In genomic region chr9:40743525-40744034, GRCm38 (mm10) we compare ENCODE assay signal across 9 mouse cellular contexts. TPM values are rescaled to one million over a fixed set of nuclear protein-coding genes. Genes with fewer than 3 reads are reported as not detected.
DNase-seq lines count a peak whose midpoint lies in the region; ATAC-seq and TF ChIP-seq lines count a peak whose summit lies in the region.
"Had no signal": no experiment of that assay in that cellular context is flagged by ENCODE, and none has a peak within 500 bp of the region (broad histone marks: within the 10 kb centered on the region; RNA-seq: fewer than 3 reads in every experiment).

No protein-coding gene starts in this region.

- 0 out of 2 replicates have a peak overlapping the region, but pooled peaks have one; percentile 21 for H3K27ac ChIP-seq in limb, embryonic 11.5 days (replicated peaks; ENCODE audit: low read depth, low read length)
- no peak overlapping the region for H3K27ac ChIP-seq in limb, embryonic 10.5 days
- peak overlapping the region; percentile 10; the same call in 1 of the 2 replicates for H3K27ac ChIP-seq in embryonic fibroblast, embryonic 13.5 days (ENCODE audit: insufficient read depth, low read length)
- peak overlapping the region; percentile 96 for H3K27ac ChIP-seq in macrophage

- H3K27me3 ChIP-seq in limb, embryonic 11.5 days (ENCODE audit: control insufficient read depth, insufficient read depth, low read length): no peaks in the 10 kb centered on the region
- H3K27me3 ChIP-seq in limb, embryonic 10.5 days (ENCODE audit: low read depth, poor library complexity, severe bottlenecking): no peaks in the 10 kb centered on the region

- TF ChIP-seq POLR2A in embryonic fibroblast, embryonic 13.5 days (IDR thresholded peaks at IDR 0.05; ENCODE audit: low read depth, low read length): no peak

- no peak for DNase-seq in limb, embryonic 11.5 days (ENCODE audit: low spot score)
- no peak for DNase-seq in limb, embryonic 10.5 days (ENCODE audit: low spot score)
- no peak for DNase-seq in layer of hippocampus, postnatal 10 days (ENCODE audit: low spot score in 2 of 2)
- DNase-seq in layer of hippocampus, postnatal 36 days: no peak
- no peak for DNase-seq in urinary bladder, adult 2 months (ENCODE audit: low spot score)
- DNase-seq: cerebellum, adult 9-10 months had no signal

- no peak overlapping the region for H3K4me3 ChIP-seq in limb, embryonic 11.5 days (ENCODE audit: low read depth, low read length)
- no peak overlapping the region for H3K4me3 ChIP-seq in limb, embryonic 10.5 days
- no peak overlapping the region for H3K4me3 ChIP-seq in embryonic fibroblast, embryonic 13.5 days (ENCODE audit: insufficient read depth, low read length)
- H3K4me3 ChIP-seq in macrophage (ENCODE audit: inconsistent target): peak overlapping the region; percentile 1; the same call in 1 of the 2 replicates

- no peak for TF ChIP-seq CTCF in embryonic fibroblast, embryonic 13.5 days (IDR thresholded peaks at IDR 0.05; ENCODE audit: borderline replicate concordance, insufficient read depth, low read length)

- H3K79me2 ChIP-seq in macrophage (ENCODE audit: inconsistent target): no peaks in the 10 kb centered on the region

- peaks cover 4% of the 10 kb centered on the region; the same call in 1 of the 2 replicates for H3K4me1 ChIP-seq in limb, embryonic 11.5 days (ENCODE audit: control insufficient read depth, insufficient read depth, low read length)
- H3K4me1 ChIP-seq in limb, embryonic 10.5 days: peaks cover 12% of the 10 kb centered on the region
- peaks cover 17% of the 10 kb centered on the region for H3K4me1 ChIP-seq in embryonic fibroblast, embryonic 13.5 days (ENCODE audit: control insufficient read depth, insufficient read depth, low read length)

- no peak overlapping the region for H3K9ac ChIP-seq in limb, embryonic 11.5 days (ENCODE audit: low read length)

- WGBS in limb, embryonic 11.5 days: 65% methylated on average over 7 of the region's 7 CpGs
- WGBS in limb, embryonic 10.5 days: 64% methylated on average over 7 of the region's 7 CpGs
- 4% methylated on average over 7 of the region's 7 CpGs for WGBS in macrophage (ENCODE audit: missing documents)

- no peaks in the 10 kb centered on the region for H3K36me3 ChIP-seq in limb, embryonic 11.5 days (ENCODE audit: control insufficient read depth, insufficient read depth, low read length)
- peaks cover 32% of the 10 kb centered on the region for H3K36me3 ChIP-seq in limb, embryonic 10.5 days
- H3K36me3 ChIP-seq in macrophage (ENCODE audit: inconsistent target): no peaks in the 10 kb centered on the region

- no peak for ATAC-seq in limb, embryonic 11.5 days (ENCODE audit: insufficient number of reproducible peaks, low FRiP score, low TSS enrichment, low read depth)
- peak; percentile 59 for ATAC-seq in CD4-positive, CD25-positive, alpha-beta regulatory T cell, adult 4 months

- no peak overlapping the region for H3K4me2 ChIP-seq in limb, embryonic 11.5 days (ENCODE audit: low read depth, severe bottlenecking)

- no peaks in the 10 kb centered on the region for H3K9me3 ChIP-seq in limb, embryonic 11.5 days (ENCODE audit: control insufficient read depth, low read length)
- no peaks in the 10 kb centered on the region for H3K9me3 ChIP-seq in limb, embryonic 10.5 days (replicated peaks)

RNA-seq across cellular contexts. Expression of gene Hspa8, which starts 57.2 kb away (rescaled TPM):
- 3,724 and 3,791 TPM in 2 replicates for polyA plus RNA-seq in limb, embryonic 11.5 days (2014; fragmentation: Nextera tagmentation; extraction: Ambion mirVana)
- polyA plus RNA-seq in limb, embryonic 10.5 days (2016; fragmentation: Nextera tagmentation; extraction: Ambion mirVana): 3,450 and 4,164 TPM in 2 replicates
- polyA plus RNA-seq in CD4-positive, CD25-positive, alpha-beta regulatory T cell, adult 4 months (2017; shearing (Covaris generic)): 1,000 to 10,000 TPM; 3,203 to 3,707 TPM
- 2,507 and 2,625 TPM in 2 replicates for polyA plus RNA-seq in embryonic fibroblast, embryonic 13.5 days (2011; ENCODE audit: insufficient read length, low read depth, missing spikeins)
- total RNA-seq in macrophage (2018; cell fraction: chromatin; rRNA removed): 100 to 1,000 TPM; 183 to 800 (median 346) TPM
- total RNA-seq in macrophage (2018; cell fraction: cytosol; rRNA removed): 1,000 to 10,000 TPM; 1,453 to 2,341 (median 1,907) TPM
- 1,000 to 10,000 TPM in 10 of 26 experiments, 100 to 1,000 TPM in 16; 433 to 1,679 (median 948) TPM for total RNA-seq in macrophage (2018; cell fraction: nucleus; rRNA removed)
- polyA plus RNA-seq in macrophage (2018): 1,550 to 2,580 TPM (median 2,450 TPM) in 3 replicates
- 1,000 to 10,000 TPM; 1,788 to 2,276 TPM for total RNA-seq in layer of hippocampus, postnatal 10 days (2021)
- 1,000 to 10,000 TPM; 2,357 to 2,519 TPM for total RNA-seq in layer of hippocampus, postnatal 36 days (2021)
- 1,107 and 1,301 TPM in 2 replicates for polyA plus RNA-seq in urinary bladder, adult 2 months (2012; rRNA removed)

RNA-seq across cellular contexts. Expression of gene Clmp, which starts 57.8 kb away (rescaled TPM):
- polyA plus RNA-seq in limb, embryonic 11.5 days (2014; fragmentation: Nextera tagmentation; extraction: Ambion mirVana): 62.7 and 65.3 TPM in 2 replicates
- polyA plus RNA-seq in limb, embryonic 10.5 days (2016; fragmentation: Nextera tagmentation; extraction: Ambion mirVana): 47.0 and 53.5 TPM in 2 replicates
- polyA plus RNA-seq in CD4-positive, CD25-positive, alpha-beta regulatory T cell, adult 4 months (2017; shearing (Covaris generic)): under 1 TPM in 1 of 2 experiments, not detected in 1; 0.42 TPM
- polyA plus RNA-seq in embryonic fibroblast, embryonic 13.5 days (2011; ENCODE audit: insufficient read length, low read depth, missing spikeins): 32.3 and 61.2 TPM in 2 replicates
- total RNA-seq in macrophage (2018; cell fraction: chromatin; rRNA removed): 1 to 10 TPM in 5 of 26 experiments, under 1 TPM in 14, not detected in 7; 0.13 to 4.9 (median 0.58) TPM
- under 1 TPM; 0.14 to 0.91 (median 0.32) TPM for total RNA-seq in macrophage (2018; cell fraction: cytosol; rRNA removed)
- total RNA-seq in macrophage (2018; cell fraction: nucleus; rRNA removed): 1 to 10 TPM in 6 of 26 experiments, under 1 TPM in 20; 0.13 to 5.6 (median 0.66) TPM
- polyA plus RNA-seq in macrophage (2018): 0.20 to 0.57 TPM (median 0.23 TPM) in 3 replicates
- 10 to 100 TPM; 46.5 to 46.6 TPM for total RNA-seq in layer of hippocampus, postnatal 10 days (2021)
- total RNA-seq in layer of hippocampus, postnatal 36 days (2021): 10 to 100 TPM; 24.6 to 33.8 TPM
- polyA plus RNA-seq in urinary bladder, adult 2 months (2012; rRNA removed): 31.0 and 51.2 TPM in 2 replicates

Comparison
In these comparisons a context has a peak if more than half of its experiments do, and no peak if none do; other contexts are left out.
1. RNA of gene Clmp, which starts 57.8 kb away (polyA plus RNA-seq): 62.7 to 65.3 TPM in limb, embryonic 11.5 days, 32.3 to 61.2 TPM in embryonic fibroblast, embryonic 13.5 days, 47.0 to 53.5 TPM in limb, embryonic 10.5 days and 31.0 to 51.2 TPM in urinary bladder, adult 2 months; 0.42 TPM in CD4-positive, CD25-positive, alpha-beta regulatory T cell, adult 4 months and 0.20 to 0.57 TPM in macrophage; every median in the first group is over 10 times any median in the second.